Mouse (Mus musculus) neural tube, embryonic 14.5 days (tissue): ENCODE measurements around the gene Mslnl. TPM values are rescaled to one million over a fixed set of nuclear protein-coding genes. Genes with fewer than 3 reads are reported as not detected.

ENCODE experiments used
- ATAC-seq: fragments of 200-750 bp; cut with Nextera tagmentation; 2 replicates; pipeline ENCODE4 v1.8.0; 2017; ENCODE audit warnings: low read depth, mild to moderate bottlenecking, moderate TSS enrichment, moderate library complexity
- H3K27ac ChIP-seq: fragments of 300-500 bp; sonication (generic); 2 replicates; pipeline ENCODE4 v1.5.1; 2014; ENCODE audit warnings: low read depth, mild to moderate bottlenecking, control low read depth, low read length, moderate library complexity, mixed read lengths
- H3K27me3 ChIP-seq: fragments of 300-500 bp; sonication (generic); 2 replicates; pipeline ENCODE4 v1.6.1; 2014; ENCODE audit warnings: low read length; ENCODE audit not compliant: control insufficient read depth, insufficient read depth
- H3K36me3 ChIP-seq: fragments of 300-500 bp; sonication (generic); 2 replicates; pipeline ENCODE4 v1.6.1; 2014; ENCODE audit warnings: low read length, mixed read lengths; ENCODE audit not compliant: control insufficient read depth, insufficient read depth
- H3K4me1 ChIP-seq: fragments of 300-500 bp; sonication (generic); 2 replicates; pipeline ENCODE4 v1.6.1; 2014; ENCODE audit warnings: low read length; ENCODE audit not compliant: control insufficient read depth, insufficient read depth
- H3K4me2 ChIP-seq: fragments of 300-500 bp; sonication (generic); 2 replicates; pipeline ENCODE4 v1.6.1; 2014; ENCODE audit warnings: mild to moderate bottlenecking, low read depth, low read length, control low read depth
- H3K4me3 ChIP-seq: fragments of 300-500 bp; sonication (generic); 2 replicates; pipeline ENCODE4 v1.5.1; 2014; ENCODE audit warnings: low read depth, low read length, control low read depth, mixed read lengths
- H3K9ac ChIP-seq: fragments of 300-500 bp; sonication (generic); replicated peaks from 2 replicates; pipeline ENCODE4 v1.6.1; 2014; ENCODE audit warnings: low read depth, mild to moderate bottlenecking, control low read depth, low read length, mixed read lengths
- H3K9me3 ChIP-seq: fragments of 300-500 bp; sonication (generic); 2 replicates; pipeline ENCODE4 v1.6.1; 2016; ENCODE audit warnings: low read length; ENCODE audit not compliant: control insufficient read depth
- WGBS: fragments of 180-500 bp; shearing (Covaris S2); extraction: QIAGEN DNeasy Blood & Tissue Kit; methylation state at CpG from one replicate; pipeline ENCODE4 v1.1.7; 2014; 5-methylcytosine and 5-hydroxymethylcytosine counted together
- polyA plus RNA-seq: library from polyadenylated mRNA; unstranded; fragments of >200 nt; fragmentation: Nextera tagmentation; extraction: Ambion mirVana; gene quantifications from 2 replicates; pipeline ENCODE4 v1.2.1, GENCODE M21; 2014

Mslnl gene
- polyA plus RNA-seq, result not detected in 2 replicates

- Histone ChIP-seq H3K4me1 (no peaks in the 10 kb centered on the region), H3K9me3 (no peaks in the 10 kb centered on the region), H3K27me3 (no peaks in the 10 kb centered on the region), H3K27ac (no peak within 1 kb of the TSS), H3K4me2 (no peak within 1 kb of the TSS), H3K9ac (no peak within 1 kb of the TSS), H3K4me3 (no peak within 1 kb of the TSS), H3K36me3 (no peaks in the 10 kb centered on the region)
- ATAC-seq, result no peak
- 85% methylated on average over 3 of the region's 3 CpGs for WGBS
These were observed at the start of gene Mslnl for GRCm38 (mm10) chr17:25735745-25736144. TSS of gene Mslnl (plus strand) at chr17:25736042.

- 50% methylated on average over 7 of the region's 7 CpGs for WGBS
- H3K4me2 ChIP-seq, result no peak overlapping the region
- ATAC-seq, result no peak
These were observed 49.5 kb upstream of the Mslnl start for GRCm38 (mm10) chr17:25686323-25686722.

GRCm38 (mm10) chr17:25688922-25689321, 46.9 kb upstream of the Mslnl start:
- Histone ChIP-seq H3K9me3 (no peaks in the 10 kb centered on the region), H3K27ac (no peak overlapping the region), H3K9ac (no peak overlapping the region), H3K4me2 (no peak overlapping the region), H3K36me3 (no peaks in the 10 kb centered on the region), H3K4me3 (no peak overlapping the region), H3K27me3 (no peaks in the 10 kb centered on the region), H3K4me1 (no peaks in the 10 kb centered on the region)
- no peak for ATAC-seq
- 88% methylated on average over 4 of the region's 4 CpGs for WGBS

More at GRCm38 (mm10) chr17:25686323-25686722, 49.5 kb upstream of the Mslnl start:
- no peak overlapping the region for H3K27ac ChIP-seq
- no peaks in the 10 kb centered on the region for H3K27me3 ChIP-seq
- no peaks in the 10 kb centered on the region for H3K9me3 ChIP-seq
- no peaks in the 10 kb centered on the region for H3K4me1 ChIP-seq
- no peak overlapping the region for H3K9ac ChIP-seq
- no peak overlapping the region for H3K4me3 ChIP-seq
- no peaks in the 10 kb centered on the region for H3K36me3 ChIP-seq

- WGBS, result 59% methylated on average over 1 of the region's 1 CpGs
These were observed 39.6 kb upstream of the Mslnl start for GRCm38 (mm10) chr17:25696263-25696662.

GRCm38 (mm10) chr17:25698446-25698845, 37.4 kb upstream of the Mslnl start:
- no peaks in the 10 kb centered on the region for H3K36me3 ChIP-seq
- 12% methylated on average over 7 of the region's 7 CpGs for WGBS
- no peaks in the 10 kb centered on the region for H3K4me1 ChIP-seq
- no peak; the same call in 1 of the 2 replicates for ATAC-seq
- H3K4me3 ChIP-seq, result no peak overlapping the region
- no peak overlapping the region for H3K9ac ChIP-seq
- H3K27me3 ChIP-seq, result no peaks in the 10 kb centered on the region
- H3K27ac ChIP-seq, result no peak overlapping the region
- no peaks in the 10 kb centered on the region for H3K9me3 ChIP-seq
- no peak overlapping the region for H3K4me2 ChIP-seq

More at GRCm38 (mm10) chr17:25696263-25696662, 39.6 kb upstream of the Mslnl start:
- Histone ChIP-seq H3K4me2 (no peak overlapping the region), H3K4me1 (no peaks in the 10 kb centered on the region), H3K9me3 (no peaks in the 10 kb centered on the region), H3K27ac (no peak overlapping the region), H3K4me3 (no peak overlapping the region), H3K36me3 (no peaks in the 10 kb centered on the region), H3K27me3 (no peaks in the 10 kb centered on the region), H3K9ac (no peak overlapping the region)
- no peak for ATAC-seq

GRCm38 (mm10) chr17:25700863-25701496, 34.9 kb upstream of the Mslnl start:
- H3K9ac ChIP-seq, result no peak overlapping the region
- no peaks in the 10 kb centered on the region for H3K27me3 ChIP-seq
- H3K4me3 ChIP-seq, result no peak overlapping the region
- H3K36me3 ChIP-seq, result no peaks in the 10 kb centered on the region
- H3K27ac ChIP-seq, result no peak overlapping the region
- ATAC-seq, result no peak
- H3K4me1 ChIP-seq, result no peaks in the 10 kb centered on the region
- H3K4me2 ChIP-seq, result no peak overlapping the region
- WGBS, result 59% methylated on average over 9 of the region's 9 CpGs
- H3K9me3 ChIP-seq, result no peaks in the 10 kb centered on the region

GRCm38 (mm10) chr17:25709994-25710393, 25.8 kb upstream of the Mslnl start:
- Histone ChIP-seq H3K4me2 (no peak overlapping the region), H3K9ac (no peak overlapping the region)
- WGBS, result 96% methylated on average over 2 of the region's 2 CpGs

GRCm38 (mm10) chr17:25711136-25711535, 24.7 kb upstream of the Mslnl start:
- no peak for ATAC-seq
- Histone ChIP-seq H3K4me1 (no peaks in the 10 kb centered on the region), H3K4me2 (no peak overlapping the region), H3K36me3 (no peaks in the 10 kb centered on the region), H3K27me3 (no peaks in the 10 kb centered on the region; the same call in 1 of the 2 replicates), H3K9me3 (no peaks in the 10 kb centered on the region), H3K4me3 (no peak overlapping the region), H3K9ac (no peak overlapping the region), H3K27ac (no peak overlapping the region)
- 78% methylated on average over 4 of the region's 4 CpGs for WGBS

More at GRCm38 (mm10) chr17:25709994-25710393, 25.8 kb upstream of the Mslnl start:
- H3K4me3 ChIP-seq, result no peak overlapping the region
- ATAC-seq, result no peak
- no peak overlapping the region for H3K27ac ChIP-seq
- H3K9me3 ChIP-seq, result no peaks in the 10 kb centered on the region
- no peaks in the 10 kb centered on the region for H3K36me3 ChIP-seq
- H3K27me3 ChIP-seq, result no peaks in the 10 kb centered on the region
- no peaks in the 10 kb centered on the region for H3K4me1 ChIP-seq

GRCm38 (mm10) chr17:25715627-25716026, 20.2 kb upstream of the Mslnl start:
- H3K9ac ChIP-seq, result no peak overlapping the region
- H3K4me2 ChIP-seq, result no peak overlapping the region
- no peaks in the 10 kb centered on the region for H3K9me3 ChIP-seq
- H3K27ac ChIP-seq, result no peak overlapping the region
- 60% methylated on average over 3 of the region's 3 CpGs for WGBS
- no peaks in the 10 kb centered on the region for H3K4me1 ChIP-seq
- no peak overlapping the region for H3K4me3 ChIP-seq
- peaks cover 17% of the 10 kb centered on the region for H3K27me3 ChIP-seq
- no peak for ATAC-seq
- H3K36me3 ChIP-seq, result no peaks in the 10 kb centered on the region
